Mouse (Mus musculus) duodenum, adult 2 months (tissue): Measurements from ENCODE around the gene Fgf23. TPM values are rescaled to one million over a fixed set of nuclear protein-coding genes. Genes with fewer than 3 reads are reported as not detected.

Experiments used
- polyA plus RNA-seq: library from polyadenylated mRNA; depleted of rRNA; stranded (reverse); fragments of >200 nt; gene quantifications from 2 replicates; pipeline ENCODE4 v1.2.3, GENCODE M21; 2012; ENCODE audit warnings: low replicate concordance; rRNA removed

Gene Fgf23
- polyA plus RNA-seq: 0.11 TPM in 1 of 2 replicates, not detected in the other

DNA sequence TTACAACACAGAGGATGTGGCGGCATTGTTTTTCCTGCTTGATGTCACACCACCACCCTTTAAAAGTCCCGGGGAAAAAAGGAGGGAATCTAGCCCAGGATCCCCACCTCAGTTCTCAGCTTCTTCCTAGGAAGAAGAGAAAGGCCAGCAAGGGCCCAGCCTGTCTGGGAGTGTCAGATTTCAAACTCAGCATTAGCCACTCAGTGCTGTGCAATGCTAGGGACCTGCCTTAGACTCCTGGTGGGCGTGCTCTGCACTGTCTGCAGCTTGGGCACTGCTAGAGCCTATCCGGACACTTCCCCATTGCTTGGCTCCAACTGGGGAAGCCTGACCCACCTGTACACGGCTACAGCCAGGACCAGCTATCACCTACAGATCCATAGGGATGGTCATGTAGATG is at the start of gene Fgf23:
Fgf23 (plus strand) TSS at position 86 of the 400 bp plus-strand sequence.

DNA sequence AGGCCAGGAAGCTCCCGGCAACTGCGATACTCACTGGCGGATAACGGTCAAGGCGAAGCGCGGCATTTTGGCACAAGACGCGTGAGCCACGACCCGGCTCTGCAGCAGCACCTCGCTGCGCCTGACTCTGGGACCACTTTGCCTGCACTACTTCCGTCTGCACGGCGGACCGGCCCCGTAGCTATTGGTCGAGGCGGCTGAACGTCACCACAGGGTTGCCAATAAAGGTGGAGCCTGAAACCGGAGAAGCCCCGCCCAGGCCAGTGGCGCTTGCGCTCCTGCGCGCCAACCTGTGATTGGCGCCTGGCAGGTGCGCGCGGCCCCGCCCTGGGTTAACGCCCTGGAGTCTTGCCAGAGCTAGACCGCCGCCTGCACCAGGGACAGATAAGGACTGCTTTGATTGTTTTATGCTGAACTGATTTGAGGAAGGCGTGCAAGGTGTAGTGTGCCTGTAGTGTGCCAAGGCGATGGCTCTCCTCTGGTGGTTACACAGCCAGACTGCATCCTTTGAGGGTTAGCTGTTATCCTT is 36.8 kb downstream of the Fgf23 start, which contains the start of gene Tigar:
Tigar (minus strand) TSS at position 156 of the 529 bp plus-strand sequence.

Other genes with a start within 250 kb of the Fgf23 start
- 72.8 and 103 TPM in 2 replicates for gene Ndufa9, start 223.8 kb upstream of the Fgf23 start, polyA plus RNA-seq
- not detected in 2 replicates for gene Akap3, start 219.8 kb upstream of the Fgf23 start, polyA plus RNA-seq
- 0.07 and 0.09 TPM in 2 replicates for gene Dyrk4, start 151.1 kb upstream of the Fgf23 start, polyA plus RNA-seq
- gene Rad51ap1, start 133.3 kb upstream of the Fgf23 start, polyA plus RNA-seq: 2.4 and 3.6 TPM in 2 replicates
- 0.97 and 0.99 TPM in 2 replicates for gene D6Wsu163e, start 132.9 kb upstream of the Fgf23 start, polyA plus RNA-seq
- not detected in 2 replicates for gene Fgf6, start 57.3 kb upstream of the Fgf23 start, polyA plus RNA-seq
- gene Tigar, start 36.7 kb downstream of the Fgf23 start, polyA plus RNA-seq: 1.2 and 1.4 TPM in 2 replicates
- 13.1 and 31.2 TPM in 2 replicates for gene Ccnd2, start 79.3 kb downstream of the Fgf23 start, polyA plus RNA-seq